Mouse (Mus musculus) myocyte (in vitro differentiated cells): Measurements from ENCODE around the gene Zdhhc16.

Experiments used
- CEBPB ChIP-seq: IDR thresholded peaks from 2 replicates; pipeline ENCODE4 v1.6.1; 2011; ENCODE audit warnings: mild to moderate bottlenecking, moderate library complexity; ENCODE audit not compliant: poor library complexity, insufficient read depth, severe bottlenecking
- E2F4 ChIP-seq: IDR thresholded peaks from one replicate; pipeline ENCODE4 v1.6.1; 2011; ENCODE audit warnings: mild to moderate bottlenecking, control low read depth, moderate library complexity; ENCODE audit not compliant: insufficient read depth
- MAX ChIP-seq: IDR thresholded peaks from one replicate; pipeline ENCODE4 v1.6.1; 2011; ENCODE audit warnings: low read depth, mild to moderate bottlenecking, control low read depth
- MYOD1 ChIP-seq, 3 experiments: IDR thresholded peaks; one replicate each; pipeline ENCODE4 v1.6.1; 2011; ENCODE audit warnings: control low read depth in 2 of 3, low read depth in 2 of 3, mild to moderate bottlenecking in 2 of 3, moderate library complexity in 1 of 3; ENCODE audit not compliant: insufficient read length in 2 of 3, control insufficient read depth in 1 of 3
- MYOG ChIP-seq, 3 experiments: IDR thresholded peaks; one replicate each; pipeline ENCODE4 v1.6.1; 2011; ENCODE audit warnings: control low read depth in 2 of 3, low read depth in 2 of 3, mild to moderate bottlenecking in 2 of 3; ENCODE audit not compliant: insufficient read length in 2 of 3, control insufficient read depth in 1 of 3, insufficient read depth in 1 of 3
- POLR2A ChIP-seq: IDR thresholded peaks from one replicate; pipeline ENCODE4 v1.6.1; 2011; ENCODE audit warnings: low read depth, mild to moderate bottlenecking, control low read depth, moderate library complexity; ENCODE audit not compliant: insufficient read length
- POLR2AphosphoS2 ChIP-seq: IDR thresholded peaks from one replicate; pipeline ENCODE4 v1.6.1; 2011; ENCODE audit warnings: low read depth, control low read depth; ENCODE audit not compliant: insufficient read length
- REST ChIP-seq: IDR thresholded peaks from one replicate; pipeline ENCODE4 v1.6.1; 2011; ENCODE audit warnings: mild to moderate bottlenecking, control low read depth, moderate library complexity; ENCODE audit not compliant: insufficient read depth, insufficient read length
- SRF ChIP-seq: IDR thresholded peaks from one replicate; pipeline ENCODE4 v1.6.1; 2011; ENCODE audit warnings: low read depth; ENCODE audit not compliant: control insufficient read depth, insufficient read length
- TCF12 ChIP-seq: IDR thresholded peaks from one replicate; pipeline ENCODE4 v1.6.1; 2011; ENCODE audit warnings: mild to moderate bottlenecking, control low read depth; ENCODE audit not compliant: poor library complexity, insufficient read depth, severe bottlenecking
- TCF3 ChIP-seq: IDR thresholded peaks from one replicate; pipeline ENCODE4 v1.6.1; 2011; ENCODE audit warnings: low read depth, control low read depth; ENCODE audit not compliant: insufficient read length
- USF1 ChIP-seq: IDR thresholded peaks from one replicate; pipeline ENCODE4 v1.6.1; 2011; ENCODE audit warnings: low read depth, mild to moderate bottlenecking, control low read depth, moderate library complexity

- TF ChIP-seq MYOG (IDR thresholded peaks at IDR 0.05; ENCODE audit: control insufficient read depth in 1 of 3, insufficient read depth in 1 of 3, insufficient read length in 2 of 3, low read depth in 2 of 3), result no peak
- no peak for TF ChIP-seq USF1
- TF ChIP-seq POLR2A, result no peak
- TF ChIP-seq CEBPB, result no peak
- no peak for TF ChIP-seq MYOD1 (IDR thresholded peaks at IDR 0.05; ENCODE audit: control insufficient read depth in 1 of 3, insufficient read length in 2 of 3, low read depth in 2 of 3)
- no peak for TF ChIP-seq POLR2AphosphoS2
- no peak for TF ChIP-seq MAX
- TF ChIP-seq TCF3, result no peak
- no peak for TF ChIP-seq SRF
- no peak for TF ChIP-seq TCF12
- no peak for TF ChIP-seq E2F4
- no peak for TF ChIP-seq REST
These were observed 34.4 kb upstream of the Zdhhc16 start for GRCm38 (mm10) chr19:41898860-41899259.
